Mouse (Mus musculus): ENCODE measurements around the gene Egfl7.

Gene Egfl7

DNA sequence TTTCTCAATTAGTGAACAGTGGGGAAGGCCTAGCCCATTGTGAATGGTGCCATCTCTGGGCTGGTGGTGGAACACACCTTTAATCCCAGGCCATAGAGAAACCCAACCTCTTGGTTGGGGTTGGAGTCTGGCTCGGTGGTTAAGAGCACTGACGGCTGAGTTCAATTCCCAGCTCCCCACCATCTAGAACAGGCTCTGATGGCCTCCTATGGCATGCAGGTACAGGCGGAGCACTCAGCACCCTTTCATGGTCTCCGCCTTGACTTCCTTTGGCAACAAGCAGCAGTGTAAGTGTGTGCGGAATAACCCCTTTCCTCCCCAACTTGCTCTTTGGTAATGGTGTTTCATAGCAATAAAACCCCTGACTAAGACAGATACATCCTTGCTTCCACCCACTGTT, 58.8 kb downstream of the Egfl7 start:
- no peak for DNase-seq (ENCODE audit: low spot score in 2 of 2)

GRCm38 (mm10) chr2:26639083-26639482, 59.3 kb downstream of the Egfl7 start:
- peak in 1 of 2 experiments; percentile 31 for DNase-seq (ENCODE audit: low spot score in 2 of 2)

- DNase-seq (ENCODE audit: low spot score in 2 of 2), result peak; percentile 98
Observed at GRCm38 (mm10) chr2:26639838-26640830, 60.3 kb downstream of the Egfl7 start.

- DNase-seq (ENCODE audit: low spot score in 2 of 2), result no peak
Observed at GRCm38 (mm10) chr2:26641006-26641647, 61.3 kb downstream of the Egfl7 start.

All from right cerebral cortex, adult 2 months (tissue).